Mouse (Mus musculus): ENCODE results near the gene Rtn3. TPM values are rescaled to one million over a fixed set of nuclear protein-coding genes. Genes with fewer than 3 reads are reported as not detected.

Gene Rtn3
- polyA plus RNA-seq, 1 experiment = 88.7 TPM

DNA sequence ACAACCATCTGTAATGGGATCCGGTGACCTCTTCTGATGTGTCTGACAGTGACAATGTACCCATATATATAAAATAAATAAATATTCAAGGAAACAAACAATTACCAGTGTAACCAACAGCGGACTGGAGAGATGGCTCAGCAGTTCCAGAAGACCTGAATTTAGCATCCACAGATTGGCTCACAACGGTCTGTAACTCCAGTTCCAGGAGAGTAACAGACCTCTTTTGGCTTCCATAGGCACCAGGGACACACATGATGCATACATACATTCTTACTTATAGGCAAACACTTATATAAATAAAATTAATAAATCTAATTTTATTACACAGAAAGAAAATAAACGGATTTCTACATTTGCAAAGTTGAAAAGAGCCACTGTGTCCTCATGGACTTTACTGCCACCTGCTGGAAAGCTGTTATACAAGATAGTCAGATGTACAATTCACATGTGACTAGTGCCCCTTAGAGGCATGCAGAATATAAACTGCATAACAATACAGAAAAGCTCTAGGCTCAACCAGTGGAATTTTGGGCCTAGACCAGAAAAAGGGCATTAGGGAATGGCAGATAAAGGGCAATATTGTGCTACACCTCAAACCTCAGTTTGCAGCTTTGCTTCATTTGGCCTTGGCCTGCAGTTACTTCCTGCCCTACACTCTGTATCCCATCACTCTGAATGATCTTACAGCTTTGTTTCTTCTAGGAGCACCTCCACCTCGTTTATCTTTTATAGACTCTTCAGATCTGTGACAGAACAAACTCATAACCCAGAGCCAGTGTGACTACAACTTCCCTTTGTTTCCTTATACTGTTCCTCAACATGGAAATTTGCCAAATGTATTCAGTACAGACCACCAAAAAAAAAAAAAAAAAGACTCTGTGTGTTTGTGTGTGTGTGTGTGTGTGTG, 46.8 kb downstream of the Rtn3 start:
- Histone ChIP-seq H3K27me3 (ENCODE audit: control insufficient read depth, insufficient read depth, low read length) (no peaks in the 10 kb centered on the region), H3K27ac (ENCODE audit: control insufficient read depth, insufficient read depth, low read depth, low read length) (no peak overlapping the region), H3K36me3 (ENCODE audit: control insufficient read depth, insufficient read depth, low read length) (peaks cover 5% of the 10 kb centered on the region), H3K4me3 (ENCODE audit: control insufficient read depth, low read depth, low read length) (no peak overlapping the region), H3K4me1 (ENCODE audit: control insufficient read depth, insufficient read depth, low read length) (peaks cover 2% of the 10 kb centered on the region)
- TF ChIP-seq POLR2A (IDR thresholded peaks at IDR 0.05; ENCODE audit: control insufficient read depth, low read depth, low read length) = no peak
- no peak for TF ChIP-seq CTCF (IDR thresholded peaks at IDR 0.05; ENCODE audit: control insufficient read depth, insufficient read depth, insufficient replicate concordance, low read depth, low read length)

DNA sequence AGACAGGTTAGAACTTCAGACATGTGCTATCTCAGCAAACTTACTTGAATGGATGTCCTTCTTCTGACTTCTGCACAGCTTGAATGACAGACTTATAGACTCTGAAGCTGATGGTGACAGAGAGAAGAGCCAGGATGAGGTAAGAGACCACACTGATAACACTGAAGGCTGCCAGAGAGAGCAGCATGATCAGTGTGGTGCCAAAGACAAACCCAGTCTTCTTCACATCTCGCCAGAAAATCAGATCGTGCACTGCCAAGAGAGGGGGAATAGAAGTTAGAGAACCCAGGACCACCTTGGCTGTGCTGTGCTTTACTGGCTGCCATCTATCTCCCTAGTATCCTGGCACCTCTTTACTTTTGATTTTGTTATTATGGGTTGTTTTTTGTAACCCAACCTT, 48.2 kb downstream of the Rtn3 start:
- no peaks in the 10 kb centered on the region for H3K27me3 ChIP-seq (ENCODE audit: control insufficient read depth, insufficient read depth, low read length)
- no peak for TF ChIP-seq POLR2A (IDR thresholded peaks at IDR 0.05; ENCODE audit: control insufficient read depth, low read depth, low read length)
- TF ChIP-seq CTCF (IDR thresholded peaks at IDR 0.05; ENCODE audit: control insufficient read depth, insufficient read depth, insufficient replicate concordance, low read depth, low read length) = no peak
- H3K36me3 ChIP-seq (ENCODE audit: control insufficient read depth, insufficient read depth, low read length) = peaks cover 5% of the 10 kb centered on the region
- H3K27ac ChIP-seq (ENCODE audit: control insufficient read depth, insufficient read depth, low read depth, low read length) = no peak overlapping the region
- no peaks in the 10 kb centered on the region for H3K4me1 ChIP-seq (ENCODE audit: control insufficient read depth, insufficient read depth, low read length)
- H3K4me3 ChIP-seq (ENCODE audit: control insufficient read depth, low read depth, low read length) = peak overlapping the region; percentile 59

DNA sequence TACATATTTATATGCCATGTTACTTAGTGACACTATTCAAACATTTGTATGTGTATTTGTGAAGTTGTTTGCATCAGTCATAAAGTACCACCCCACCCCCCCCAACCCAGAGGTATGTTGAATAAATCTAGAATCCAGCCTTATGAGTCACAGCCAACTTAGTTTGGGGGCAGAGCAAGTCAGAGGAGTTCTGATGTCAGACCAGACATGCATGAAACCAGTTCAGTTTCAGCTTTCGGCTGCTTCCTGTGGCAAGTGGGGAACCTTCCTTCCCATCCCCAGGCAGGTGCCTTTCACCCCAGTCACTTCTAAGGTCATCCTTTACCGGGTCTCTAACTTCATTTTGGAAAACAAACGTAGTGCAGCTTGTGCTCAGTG, 57.7 kb downstream of the Rtn3 start:
- Histone ChIP-seq H3K27ac (ENCODE audit: control insufficient read depth, insufficient read depth, low read depth, low read length) (no peak overlapping the region), H3K36me3 (ENCODE audit: control insufficient read depth, insufficient read depth, low read length) (no peaks in the 10 kb centered on the region; the same call in 1 of the 2 replicates), H3K4me3 (ENCODE audit: control insufficient read depth, low read depth, low read length) (no peak overlapping the region), H3K27me3 (ENCODE audit: control insufficient read depth, insufficient read depth, low read length) (no peaks in the 10 kb centered on the region), H3K4me1 (ENCODE audit: control insufficient read depth, insufficient read depth, low read length) (peaks cover 19% of the 10 kb centered on the region)
- TF ChIP-seq CTCF (IDR thresholded peaks at IDR 0.05; ENCODE audit: control insufficient read depth, insufficient read depth, insufficient replicate concordance, low read depth, low read length) (no peak), POLR2A (IDR thresholded peaks at IDR 0.05; ENCODE audit: control insufficient read depth, low read depth, low read length) (no peak)

DNA sequence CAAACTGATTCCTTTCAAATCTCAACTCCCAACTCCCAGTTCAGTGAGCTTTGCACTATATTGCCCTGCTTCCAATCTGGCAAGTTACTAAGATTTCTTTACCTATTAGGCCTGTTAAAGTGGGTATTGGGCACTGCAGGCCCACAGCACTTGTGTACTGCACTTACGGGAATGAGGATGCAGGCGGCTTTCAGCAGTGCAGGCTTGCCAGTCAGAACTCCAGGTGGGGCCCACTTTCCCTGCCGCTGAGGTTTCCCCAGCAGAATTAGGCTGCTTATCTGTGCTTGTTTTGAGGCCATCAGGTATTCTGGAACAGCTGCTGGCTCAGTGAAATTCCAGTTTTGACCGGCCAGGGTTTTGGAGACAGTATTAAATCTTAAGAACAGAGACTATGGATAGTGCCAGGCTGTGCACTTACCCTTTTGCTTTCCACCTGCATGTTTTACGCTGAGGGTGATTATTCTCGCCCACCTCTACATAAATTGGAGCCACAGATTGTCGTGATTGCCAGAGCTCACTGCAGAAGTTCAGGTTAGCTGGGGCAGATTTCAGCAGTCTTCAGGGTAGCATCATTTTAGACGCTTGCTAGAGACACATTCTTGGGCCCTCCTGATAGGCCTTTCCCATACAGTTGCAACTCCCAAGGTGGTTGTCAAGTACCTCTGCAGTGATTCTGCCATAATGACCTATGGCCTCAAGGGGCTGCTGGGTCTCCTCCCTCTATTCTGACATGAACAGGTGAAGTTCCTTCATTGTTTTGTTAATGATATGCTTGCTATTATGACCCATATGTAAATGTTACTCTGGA, 58.3 kb downstream of the Rtn3 start:
- TF ChIP-seq CTCF (IDR thresholded peaks at IDR 0.05; ENCODE audit: control insufficient read depth, insufficient read depth, insufficient replicate concordance, low read depth, low read length) = no peak
- TF ChIP-seq POLR2A (IDR thresholded peaks at IDR 0.05; ENCODE audit: control insufficient read depth, low read depth, low read length) = no peak
- Histone ChIP-seq H3K4me3 (ENCODE audit: control insufficient read depth, low read depth, low read length) (no peak overlapping the region), H3K27ac (ENCODE audit: control insufficient read depth, insufficient read depth, low read depth, low read length) (no peak overlapping the region; the same call in 1 of the 2 replicates), H3K4me1 (ENCODE audit: control insufficient read depth, insufficient read depth, low read length) (peaks cover 19% of the 10 kb centered on the region), H3K27me3 (ENCODE audit: control insufficient read depth, insufficient read depth, low read length) (no peaks in the 10 kb centered on the region), H3K36me3 (ENCODE audit: control insufficient read depth, insufficient read depth, low read length) (no peaks in the 10 kb centered on the region; the same call in 1 of the 2 replicates)

DNA sequence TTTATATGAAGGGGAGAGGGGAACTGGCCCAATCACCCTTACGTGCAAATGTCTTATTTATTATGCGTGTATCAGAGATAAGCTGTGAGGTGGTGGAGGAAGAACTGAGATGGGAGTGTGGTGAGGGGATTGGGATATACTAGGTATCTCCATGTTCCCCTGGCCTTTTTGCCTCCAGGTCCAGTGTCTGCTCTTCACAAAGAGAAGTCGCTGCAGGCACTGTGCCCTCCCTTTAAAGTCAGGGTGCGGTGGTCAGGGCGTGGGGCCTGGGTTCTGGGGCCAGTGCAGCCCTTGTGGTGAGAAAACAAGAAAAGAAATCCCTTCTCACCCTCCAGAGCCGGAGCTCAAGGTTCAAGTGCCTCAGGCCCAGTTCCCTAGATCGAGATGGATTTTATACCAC, 59.0 kb downstream of the Rtn3 start:
- no peak for TF ChIP-seq CTCF (IDR thresholded peaks at IDR 0.05; ENCODE audit: control insufficient read depth, insufficient read depth, insufficient replicate concordance, low read depth, low read length)
- TF ChIP-seq POLR2A (IDR thresholded peaks at IDR 0.05; ENCODE audit: control insufficient read depth, low read depth, low read length) = no peak
- no peaks in the 10 kb centered on the region; the same call in 1 of the 2 replicates for H3K36me3 ChIP-seq (ENCODE audit: control insufficient read depth, insufficient read depth, low read length)
- peaks cover 19% of the 10 kb centered on the region for H3K4me1 ChIP-seq (ENCODE audit: control insufficient read depth, insufficient read depth, low read length)
- H3K4me3 ChIP-seq (ENCODE audit: control insufficient read depth, low read depth, low read length) = no peak overlapping the region
- H3K27me3 ChIP-seq (ENCODE audit: control insufficient read depth, insufficient read depth, low read length) = no peaks in the 10 kb centered on the region
- H3K27ac ChIP-seq (ENCODE audit: control insufficient read depth, insufficient read depth, low read depth, low read length) = no peak overlapping the region

DNA sequence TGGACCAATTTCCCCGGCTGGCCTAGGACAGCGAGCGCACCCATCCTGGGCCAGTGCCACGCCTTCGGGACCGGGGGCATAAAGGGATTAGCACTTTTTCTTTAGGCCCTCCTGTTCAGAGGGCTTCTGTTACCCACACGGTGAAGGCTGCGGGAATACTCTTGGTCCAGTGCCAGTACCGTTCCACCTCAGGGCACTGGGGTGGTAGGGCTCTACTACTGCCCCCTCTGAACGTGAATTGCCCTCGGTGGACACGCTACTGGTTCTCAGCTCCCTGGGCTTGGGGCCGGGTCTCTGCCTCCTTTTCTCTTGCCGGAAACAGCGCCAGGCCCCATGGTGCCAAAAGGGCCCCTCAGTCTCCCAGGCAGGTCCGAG, 59.4 kb downstream of the Rtn3 start:
- Histone ChIP-seq H3K27ac (ENCODE audit: control insufficient read depth, insufficient read depth, low read depth, low read length) (no peak overlapping the region), H3K27me3 (ENCODE audit: control insufficient read depth, insufficient read depth, low read length) (no peaks in the 10 kb centered on the region), H3K4me3 (ENCODE audit: control insufficient read depth, low read depth, low read length) (peak overlapping the region; percentile 0), H3K36me3 (ENCODE audit: control insufficient read depth, insufficient read depth, low read length) (no peaks in the 10 kb centered on the region; the same call in 1 of the 2 replicates), H3K4me1 (ENCODE audit: control insufficient read depth, insufficient read depth, low read length) (peaks cover 19% of the 10 kb centered on the region)
- TF ChIP-seq POLR2A (IDR thresholded peaks at IDR 0.05; ENCODE audit: control insufficient read depth, low read depth, low read length) (no peak), CTCF (IDR thresholded peaks at IDR 0.05; ENCODE audit: control insufficient read depth, insufficient read depth, insufficient replicate concordance, low read depth, low read length) (no peak)

Data from testis, adult 2 months (tissue).